Mouse (Mus musculus) MEL (cell line): ENCODE measurements around the gene Sbno2. TPM values are rescaled to one million over a fixed set of nuclear protein-coding genes. Genes with fewer than 3 reads are reported as not detected.

Experiments
- DNase-seq: peaks from one replicate; pipeline ENCODE4 v3.0.0; 2011; ENCODE audit warnings: low read depth, low spot score
- H3K27ac ChIP-seq: 2 replicates; pipeline ENCODE4 v1.5.1; 2012; ENCODE audit warnings: low read depth, mild to moderate bottlenecking, control low read depth, low read length, moderate library complexity; ENCODE audit not compliant: control insufficient read depth
- H3K27me3 ChIP-seq, 2 experiments: fragments of 150-350 bp in 1 of 2; sonication (generic) in 1 of 2; 2 replicates each; pipeline ENCODE4 v1.6.1; 2012; ENCODE audit warnings: low read length in 2 of 2, mild to moderate bottlenecking in 2 of 2, improper control_type of control experiment in 1 of 2, moderate library complexity in 1 of 2; ENCODE audit not compliant: insufficient read depth in 2 of 2, control insufficient read depth in 1 of 2
- H3K36me3 ChIP-seq, 2 experiments: 2 replicates each; pipeline ENCODE4 v1.6.1; 2012 to 2014; ENCODE audit warnings: low read length in 2 of 2, improper control_type of control experiment in 1 of 2, inconsistent platforms in 1 of 2, mild to moderate bottlenecking in 1 of 2; ENCODE audit not compliant: insufficient read depth in 2 of 2, control insufficient read depth in 1 of 2
- H3K4me1 ChIP-seq, 2 experiments: fragments of 150-350 bp in 1 of 2; sonication (generic) in 1 of 2; 2 replicates each; pipeline ENCODE4 v1.6.1; 2012; ENCODE audit warnings: low read length in 2 of 2, improper control_type of control experiment in 1 of 2, mild to moderate bottlenecking in 1 of 2; ENCODE audit not compliant: insufficient read depth in 2 of 2, control insufficient read depth in 1 of 2
- H3K4me3 ChIP-seq, 2 experiments: fragments of 150-350 bp in 1 of 2; sonication (generic) in 1 of 2; 2 replicates each; pipeline ENCODE4 v1.5.1; 2012; ENCODE audit warnings: low read depth in 2 of 2, low read length in 2 of 2, mild to moderate bottlenecking in 2 of 2, moderate library complexity in 2 of 2, control low read depth in 1 of 2, improper control_type of control experiment in 1 of 2; ENCODE audit not compliant: control insufficient read depth in 1 of 2, insufficient read depth in 1 of 2
- H3K79me2 ChIP-seq: 2 replicates; pipeline ENCODE4 v1.6.1; 2012; ENCODE audit warnings: mild to moderate bottlenecking, low read length, moderate library complexity; ENCODE audit not compliant: control insufficient read depth, poor library complexity, insufficient read depth
- H3K9ac ChIP-seq: 2 replicates; pipeline ENCODE4 v1.6.1; 2012; ENCODE audit warnings: low read depth, mild to moderate bottlenecking, control low read depth, low read length, moderate library complexity; ENCODE audit not compliant: control insufficient read depth, poor library complexity, severe bottlenecking
- H3K9me3 ChIP-seq: fragments of 150-350 bp; sonication (generic); replicated peaks from 2 replicates; pipeline ENCODE4 v1.6.1; 2012; ENCODE audit warnings: mild to moderate bottlenecking, low read length, improper control_type of control experiment, moderate library complexity; ENCODE audit not compliant: insufficient read depth
- CHD2 ChIP-seq: IDR thresholded peaks from 2 replicates; pipeline ENCODE4 v1.6.1; 2011; ENCODE audit warnings: low read length, improper control_type of control experiment
- EP300 ChIP-seq, 2 experiments: IDR thresholded peaks; 2 replicates each; pipeline ENCODE4 v1.6.1; 2011; ENCODE audit warnings: improper control_type of control experiment in 2 of 2, low read length in 2 of 2, low read depth in 1 of 2, mild to moderate bottlenecking in 1 of 2
- HCFC1 ChIP-seq: IDR thresholded peaks from 2 replicates; pipeline ENCODE4 v1.6.1; 2012; ENCODE audit warnings: low read depth, mild to moderate bottlenecking, inconsistent platforms, low read length, improper control_type of control experiment, moderate library complexity
- JUND ChIP-seq: IDR thresholded peaks from 2 replicates; pipeline ENCODE4 v1.6.1; 2011; ENCODE audit warnings: low read depth, mild to moderate bottlenecking, improper control_type of control experiment, low read length
- KAT2A ChIP-seq: conservative IDR thresholded peaks from 2 replicates; pipeline ENCODE4 v1.6.1; 2012; ENCODE audit warnings: low read depth, low read length, improper control_type of control experiment, inconsistent platforms
- MAFK ChIP-seq: IDR thresholded peaks from 2 replicates; pipeline ENCODE4 v1.6.1; 2011; ENCODE audit warnings: low read depth, mild to moderate bottlenecking, low read length, improper control_type of control experiment, borderline replicate concordance
- MAX ChIP-seq: IDR thresholded peaks from 2 replicates; pipeline ENCODE4 v1.6.1; 2011; ENCODE audit warnings: low read length, improper control_type of control experiment
- MEF2A ChIP-seq: IDR thresholded peaks from 2 replicates; pipeline ENCODE4 v1.6.1; 2014; ENCODE audit warnings: low read depth, mild to moderate bottlenecking, inconsistent platforms, low read length, improper control_type of control experiment; ENCODE audit not compliant: poor library complexity, insufficient replicate concordance, severe bottlenecking; ENCODE audit errors: extremely low read depth
- MYC ChIP-seq: IDR thresholded peaks from 2 replicates; pipeline ENCODE4 v1.6.1; 2011; ENCODE audit warnings: low read depth, mild to moderate bottlenecking, low read length, improper control_type of control experiment, moderate library complexity
- NELFE ChIP-seq: IDR thresholded peaks from 2 replicates; pipeline ENCODE4 v1.6.1; 2011; ENCODE audit warnings: low read depth, low read length, improper control_type of control experiment
- POLR2A ChIP-seq, 2 experiments: IDR thresholded peaks; 2 replicates each; pipeline ENCODE4 v1.6.1; 2011 to 2012; ENCODE audit warnings: low read length in 2 of 2, mild to moderate bottlenecking in 2 of 2, control low read depth in 1 of 2, improper control_type of control experiment in 1 of 2, low read depth in 1 of 2, moderate library complexity in 1 of 2; ENCODE audit not compliant: control insufficient read depth in 1 of 2, insufficient read depth in 1 of 2, poor library complexity in 1 of 2
- POLR2AphosphoS5 ChIP-seq: IDR thresholded peaks from 2 replicates; pipeline ENCODE4 v1.6.1; 2012; ENCODE audit warnings: low read depth, borderline replicate concordance, mild to moderate bottlenecking, inconsistent platforms, low read length, moderate library complexity, mixed read lengths
- RCOR1 ChIP-seq: IDR thresholded peaks from 2 replicates; pipeline ENCODE4 v1.6.1; 2012; ENCODE audit warnings: low read depth, mild to moderate bottlenecking, inconsistent platforms, low read length, improper control_type of control experiment
- SIN3A ChIP-seq: IDR thresholded peaks from 2 replicates; pipeline ENCODE4 v1.6.1; 2012; ENCODE audit warnings: low read length, improper control_type of control experiment, inconsistent platforms
- TAL1 ChIP-seq: IDR thresholded peaks from 2 replicates; pipeline ENCODE4 v1.6.1; 2012; ENCODE audit warnings: mild to moderate bottlenecking, inconsistent platforms, low read length, moderate library complexity, mixed read lengths
- TCF12 ChIP-seq: IDR thresholded peaks from 2 replicates; pipeline ENCODE4 v1.6.1; 2014; ENCODE audit warnings: low read depth, mild to moderate bottlenecking, inconsistent platforms, low read length, improper control_type of control experiment, moderate library complexity
- UBTF ChIP-seq: IDR thresholded peaks from 2 replicates; pipeline ENCODE4 v1.6.1; 2012; ENCODE audit warnings: low read depth, mild to moderate bottlenecking, inconsistent platforms, low read length, improper control_type of control experiment, moderate library complexity, borderline replicate concordance; ENCODE audit not compliant: insufficient read depth
- USF2 ChIP-seq, 2 experiments: IDR thresholded peaks; 2 replicates each; pipeline ENCODE4 v1.6.1; 2011 to 2012; ENCODE audit warnings: improper control_type of control experiment in 2 of 2, low read length in 2 of 2, borderline replicate concordance in 1 of 2, inconsistent platforms in 1 of 2, low read depth in 1 of 2, mild to moderate bottlenecking in 1 of 2; ENCODE audit not compliant: insufficient read depth in 1 of 2
- ZNF384 ChIP-seq: IDR thresholded peaks from 2 replicates; pipeline ENCODE4 v1.6.1; 2012; ENCODE audit warnings: low read depth, mild to moderate bottlenecking, inconsistent platforms, low read length, improper control_type of control experiment
- polyA plus RNA-seq, 2 experiments: library from polyadenylated mRNA; stranded (reverse) in 1 of 2; unstranded in 1 of 2; fragments of >175 nt in 1 of 2; fragments of >200 nt in 1 of 2; gene quantifications; 2 replicates each; pipeline versions ENCODE4 v1.2.1 to v1.2.4; 2012; ENCODE audit warnings: low replicate concordance in 2 of 2, low read depth in 1 of 2; ENCODE audit not compliant: insufficient read length in 2 of 2, insufficient read depth in 1 of 2, missing spikeins in 1 of 2
- total RNA-seq: library from RNA; depleted of rRNA; stranded (reverse); fragments of 300-350 nt; gene quantifications from 2 replicates; pipeline ENCODE4 v1.2.3, GENCODE M21; 2012

Sbno2 gene
- total and polyA plus RNA-seq, 3 experiments, result 15.8 to 29.0 TPM; not detected in 1

DNA sequence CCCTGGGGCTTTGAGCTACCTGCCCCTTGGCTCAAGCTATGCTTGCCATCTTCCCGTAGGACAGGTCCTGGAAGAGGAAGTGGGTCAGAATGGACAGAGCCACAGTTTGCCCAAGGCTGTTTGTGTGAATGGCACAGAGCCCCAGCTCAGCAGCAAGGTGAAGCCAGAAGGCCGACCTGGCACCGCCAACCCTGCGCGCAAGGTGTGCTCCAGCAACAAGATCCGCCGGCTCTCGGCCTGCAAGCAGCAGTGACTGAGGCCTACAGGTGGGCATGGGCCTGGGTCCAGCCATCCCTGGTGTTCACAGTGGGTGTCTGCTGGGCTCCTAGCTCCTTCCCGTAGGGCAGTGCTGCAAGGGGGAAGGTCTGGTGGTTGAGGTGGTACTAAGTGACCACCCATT, 24.5 kb upstream of the Sbno2 start:
- TF ChIP-seq HCFC1 (no peak), POLR2A (IDR thresholded peaks at IDR 0.05; ENCODE audit: control insufficient read depth in 1 of 2, insufficient read depth in 1 of 2, low read depth in 1 of 2, low read length in 2 of 2, poor library complexity in 1 of 2) (0 out of 4 replicates have a peak, but pooled peaks of 1 of the 2 experiments have one; percentile 4)
- Histone ChIP-seq H3K9me3 (no peaks in the 10 kb centered on the region), H3K9ac (no peak overlapping the region), H3K4me3 (no peak overlapping the region), H3K27ac (no peak overlapping the region), H3K4me1 (no peaks in the 10 kb centered on the region), H3K79me2 (peaks cover 4% of the 10 kb centered on the region; the same call in 1 of the 2 replicates), H3K36me3 (no peaks in the 10 kb centered on the region; a peak in 1 of 4 replicates), H3K27me3 (no peaks in the 10 kb centered on the region)
- no peak for DNase-seq

DNA sequence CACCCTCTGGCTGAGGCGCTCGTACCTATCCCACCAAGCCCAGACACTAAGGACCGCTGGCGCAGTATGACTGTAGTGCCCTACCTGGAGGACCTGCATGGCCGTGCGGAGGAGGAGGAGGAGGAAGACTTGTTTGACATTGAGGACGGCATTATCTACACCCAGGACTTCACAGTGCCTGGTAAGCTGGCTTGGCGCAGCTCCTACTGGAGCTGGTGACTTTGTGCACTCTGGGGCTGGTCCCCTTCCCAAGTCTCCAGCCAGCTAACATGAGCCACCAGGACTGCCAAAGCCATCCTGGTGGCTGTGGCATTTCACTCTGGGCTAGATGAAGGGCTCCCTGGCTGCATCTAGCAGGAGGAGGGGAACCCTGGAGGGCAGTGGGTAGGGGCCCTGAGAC, 22.5 kb upstream of the Sbno2 start:
- DNase-seq, result no peak
- peaks cover 23% of the 10 kb centered on the region for H3K79me2 ChIP-seq
- H3K36me3 ChIP-seq, result peaks cover 0 to 3% of the 10 kb centered on the region in 2 experiments; a peak in 2 of 4 replicates
- no peaks in the 10 kb centered on the region for H3K27me3 ChIP-seq
- no peaks in the 10 kb centered on the region for H3K9me3 ChIP-seq
- no peak overlapping the region for H3K4me3 ChIP-seq
- no peak overlapping the region for H3K27ac ChIP-seq
- no peaks in the 10 kb centered on the region; a peak in 1 of 4 replicates for H3K4me1 ChIP-seq
- no peak overlapping the region for H3K9ac ChIP-seq
- TF ChIP-seq MEF2A (no peak), RCOR1 (no peak), NELFE (no peak), MYC (no peak), MAX (no peak), SIN3A (no peak), KAT2A (no peak), CHD2 (no peak), UBTF (no peak), MAFK (no peak), POLR2AphosphoS5 (no peak)

DNA sequence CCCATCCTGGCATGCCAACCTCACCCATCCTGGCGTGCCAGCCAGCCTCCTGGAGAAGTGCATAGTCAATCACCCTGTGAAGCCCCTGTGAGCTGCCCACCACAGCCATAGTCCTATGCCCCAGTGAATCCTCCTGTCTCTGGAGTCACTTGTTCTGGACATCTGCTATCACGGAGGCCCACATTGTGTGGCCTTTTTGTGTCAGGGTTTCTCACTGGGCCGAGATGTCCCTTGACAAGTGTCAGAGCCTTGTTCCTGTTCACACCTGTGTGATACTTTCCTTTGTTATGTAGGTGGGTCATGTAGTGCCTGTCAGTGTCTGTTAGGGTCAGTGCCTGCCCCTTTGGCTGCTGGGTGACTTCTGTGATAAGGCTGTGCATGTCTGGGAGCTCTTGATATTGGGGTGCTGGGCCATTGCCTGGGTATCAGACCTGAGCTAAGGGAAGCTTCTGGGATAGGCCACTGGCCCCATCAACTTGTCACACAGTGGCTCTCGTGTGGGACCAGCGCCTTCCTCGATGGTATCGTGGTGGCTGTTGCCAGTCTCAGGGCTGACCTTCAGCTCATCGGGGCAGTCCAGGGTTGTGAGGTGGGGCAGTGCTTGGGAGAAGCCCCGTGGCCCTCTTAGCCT, 18.7 kb upstream of the Sbno2 start:
- H3K9ac ChIP-seq, result no peak overlapping the region
- H3K4me1 ChIP-seq, result no peaks in the 10 kb centered on the region; a peak in 1 of 4 replicates
- peak; percentile 35; the same call in 1 of the 2 replicates for TF ChIP-seq TAL1
- no peak for TF ChIP-seq RCOR1
- TF ChIP-seq ZNF384, result no peak
- TF ChIP-seq JUND, result no peak
- no peak for TF ChIP-seq MAX
- TF ChIP-seq TCF12, result peak; percentile 21; the same call in 1 of the 2 replicates
- TF ChIP-seq USF2 (IDR thresholded peaks at IDR 0.05; ENCODE audit: borderline replicate concordance in 1 of 2, insufficient read depth in 1 of 2, low read depth in 1 of 2, low read length in 2 of 2), result no peak
- peak in 1 of 2 experiments; percentile 23; a peak in 1 of 4 replicates for TF ChIP-seq EP300 (IDR thresholded peaks at IDR 0.05; ENCODE audit: low read depth in 1 of 2, low read length in 2 of 2)
- H3K9me3 ChIP-seq, result no peaks in the 10 kb centered on the region
- peaks cover 2 to 4% of the 10 kb centered on the region in 2 experiments; a peak in 2 of 4 replicates for H3K36me3 ChIP-seq
- H3K79me2 ChIP-seq, result peaks cover 56% of the 10 kb centered on the region
- no peak for DNase-seq
- no peak overlapping the region for H3K4me3 ChIP-seq
- no peaks in the 10 kb centered on the region for H3K27me3 ChIP-seq
- H3K27ac ChIP-seq, result no peak overlapping the region
